Mouse (Mus musculus): ENCODE results near the gene Cbfa2t3.

Gene Cbfa2t3

DNA sequence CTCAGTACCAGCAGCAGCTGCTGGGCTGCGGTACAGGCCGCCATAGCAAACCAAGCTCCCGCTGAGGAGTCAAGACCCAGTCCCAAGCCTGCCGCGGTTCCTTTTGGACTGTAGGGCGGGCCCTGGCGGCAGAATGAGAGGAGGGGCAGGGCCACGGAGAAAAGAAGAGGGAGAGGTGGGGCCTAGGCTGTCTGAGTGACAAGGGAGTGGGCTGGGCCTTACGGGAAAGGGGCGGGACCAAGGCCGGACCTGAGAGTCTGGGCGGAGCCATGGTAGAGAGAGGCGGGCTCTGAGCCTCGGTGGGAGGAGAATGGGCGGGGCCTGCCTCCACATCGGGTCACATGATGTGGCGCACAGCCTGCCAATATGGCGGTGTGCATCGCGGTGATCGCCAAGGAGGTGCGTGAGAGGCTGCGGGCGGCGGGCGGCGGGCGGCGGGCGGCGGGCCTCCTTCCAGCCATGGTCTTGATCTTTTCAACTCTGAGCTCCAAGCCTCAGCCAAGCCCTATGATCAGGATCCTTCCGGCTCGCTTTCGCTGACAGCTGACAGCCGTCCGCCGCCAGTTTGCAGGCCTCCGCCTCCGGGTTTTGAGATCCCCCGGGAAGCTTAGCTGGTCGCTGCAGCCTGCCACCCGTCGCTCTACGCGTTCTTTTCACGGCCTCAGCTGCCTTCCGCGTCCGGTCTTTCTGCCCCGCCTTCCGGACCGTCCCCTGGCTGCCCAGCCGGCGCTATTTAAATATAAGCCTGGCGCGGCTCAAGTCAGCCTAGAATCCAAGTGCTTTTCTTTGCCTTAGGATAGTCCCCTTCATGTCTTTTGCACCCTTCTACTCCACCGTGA is 87.4 kb downstream of the Cbfa2t3 start, which contains the start of the genes Galns and Trappc2l:
Gene Galns (minus strand): TSS at position 169 of the 839 bp plus-strand sequence.
Gene Trappc2l (plus strand): TSS at position 346 of the 839 bp plus-strand sequence.
- peak; percentile 98 for DNase-seq (ENCODE audit: low read depth, low spot score)

DNA sequence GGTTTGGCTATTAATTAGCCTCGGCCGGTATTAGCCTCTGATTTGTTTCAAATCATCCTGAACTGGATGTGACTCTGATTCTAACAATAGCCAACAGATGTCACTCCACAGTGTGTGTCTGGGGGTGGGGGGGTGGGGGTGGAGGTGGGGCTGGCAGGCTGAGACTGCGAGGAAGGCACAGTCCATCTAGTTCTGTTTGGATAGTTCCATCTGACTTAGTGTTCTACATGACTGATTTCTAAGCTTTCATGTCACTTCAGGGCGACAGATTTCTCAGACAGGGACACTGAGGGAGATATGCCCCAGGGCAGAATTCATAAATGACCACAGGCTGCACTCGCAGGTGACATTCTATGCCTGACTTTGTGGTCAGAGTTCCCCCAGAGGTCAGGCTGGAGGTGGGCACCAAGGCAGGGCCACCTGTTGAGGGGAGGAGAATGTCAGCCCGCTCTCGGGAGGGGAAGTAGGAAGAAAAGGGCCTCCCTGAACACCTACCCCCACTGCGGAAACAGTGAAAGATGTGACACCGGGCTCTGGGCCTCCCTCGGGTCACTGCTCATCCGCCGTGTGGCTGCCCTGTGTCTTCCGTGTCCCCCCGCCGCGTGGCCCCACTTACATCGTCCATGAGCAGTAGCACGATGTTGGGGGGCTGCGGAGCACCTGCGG is 88.2 kb downstream of the Cbfa2t3 start:
- no peak for DNase-seq (ENCODE audit: low read depth, low spot score)

DNA sequence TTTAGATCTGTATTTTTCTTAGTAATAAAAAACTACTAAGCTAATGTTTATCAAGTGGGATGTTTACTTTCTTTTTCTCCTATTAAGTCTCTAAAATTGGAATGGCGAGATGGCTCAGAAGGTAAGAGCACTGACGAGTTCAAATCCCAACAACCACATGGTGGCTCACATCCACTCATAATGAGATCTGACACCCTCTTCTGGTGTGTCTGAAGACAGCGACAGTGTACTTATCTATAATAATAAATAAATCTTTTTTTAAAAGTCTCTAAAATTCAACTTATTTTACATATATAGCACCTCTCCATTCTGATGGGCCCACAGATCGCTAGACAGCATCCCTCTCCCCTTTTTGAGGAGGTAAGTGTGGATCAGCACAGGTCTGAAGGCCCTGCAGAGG is 88.7 kb downstream of the Cbfa2t3 start:
- no peak for DNase-seq (ENCODE audit: low read depth, low spot score)

DNA sequence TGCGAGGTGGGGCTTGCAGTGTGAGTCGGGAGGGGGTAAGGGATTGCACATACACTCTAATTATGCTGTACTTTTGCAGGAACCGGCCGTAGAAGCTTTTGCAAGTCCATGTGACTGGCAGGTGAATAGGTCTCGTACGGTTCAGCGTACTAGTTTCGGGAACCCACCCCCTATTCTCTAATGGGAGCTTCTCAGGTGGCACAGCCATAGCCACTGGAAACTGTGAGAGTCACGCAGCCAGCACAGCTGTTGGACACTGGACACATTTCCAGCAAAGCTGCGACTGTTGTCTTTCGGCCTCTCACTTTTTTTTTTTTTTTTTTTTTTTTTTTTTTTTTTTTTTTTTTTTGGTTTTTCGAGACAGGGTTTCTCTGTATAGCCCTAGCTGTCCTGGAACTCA is 92.1 kb downstream of the Cbfa2t3 start:
- DNase-seq (ENCODE audit: low read depth, low spot score) = no peak

DNA sequence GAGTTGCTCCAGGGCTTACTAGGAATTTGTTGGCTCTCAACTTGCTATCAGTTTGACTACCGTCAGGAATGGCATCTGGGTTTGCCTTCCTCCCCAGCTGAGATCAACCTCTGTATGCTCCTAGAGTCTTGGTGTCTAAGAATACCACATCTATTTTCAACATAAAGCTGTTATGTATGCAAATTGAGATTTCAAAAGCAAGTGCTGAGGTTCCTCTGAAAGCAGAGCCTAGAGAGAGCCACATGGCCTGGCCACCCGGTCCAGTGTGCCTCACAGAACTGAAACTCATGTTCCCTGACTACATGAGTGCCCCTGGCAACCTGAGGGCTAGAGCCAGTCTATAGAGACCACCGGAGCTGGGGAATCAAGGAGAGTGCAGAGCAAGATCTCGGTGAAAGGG is 93.5 kb downstream of the Cbfa2t3 start:
- no peak for DNase-seq (ENCODE audit: low read depth, low spot score)

DNA sequence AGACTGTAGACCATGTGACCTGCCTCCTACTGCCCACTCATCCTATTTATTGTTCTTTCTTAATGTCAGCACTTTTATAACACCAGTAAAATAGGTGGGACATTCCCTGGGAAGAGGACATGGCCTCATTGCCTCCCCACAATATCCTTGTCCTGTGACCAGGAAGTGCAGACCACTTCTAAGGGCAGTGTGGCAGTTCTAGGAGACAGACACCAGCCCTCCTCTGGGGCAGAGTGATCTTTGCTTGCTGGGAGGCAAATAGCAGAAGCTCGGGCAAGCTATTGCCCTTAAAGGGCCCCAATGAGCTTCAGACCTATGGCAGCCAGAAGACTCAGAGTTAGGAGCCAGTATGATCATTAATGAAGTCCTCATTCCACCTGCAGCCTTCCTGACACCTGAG is 94.3 kb downstream of the Cbfa2t3 start:
- no peak for DNase-seq (ENCODE audit: low read depth, low spot score)

DNA sequence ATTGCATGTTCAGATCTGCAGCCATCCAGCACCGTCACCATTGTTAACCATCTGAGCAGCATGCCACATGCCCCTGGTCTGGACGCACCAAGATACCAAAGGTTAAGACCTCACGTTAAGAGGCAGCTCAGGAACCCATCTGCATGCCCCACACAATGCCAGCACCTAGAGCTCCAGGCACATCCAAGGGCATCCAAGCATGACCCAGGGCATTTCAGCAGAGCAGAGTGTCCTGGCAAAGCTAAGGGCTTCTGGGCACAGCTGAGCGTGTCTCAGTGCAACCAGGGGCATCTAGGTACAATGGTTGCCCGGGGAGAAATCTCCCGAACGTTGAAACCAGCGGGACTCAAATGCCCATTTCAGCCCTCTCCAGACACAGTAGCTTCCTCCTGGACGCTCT is 98.2 kb downstream of the Cbfa2t3 start:
- no peak for DNase-seq (ENCODE audit: low read depth, low spot score)

DNA sequence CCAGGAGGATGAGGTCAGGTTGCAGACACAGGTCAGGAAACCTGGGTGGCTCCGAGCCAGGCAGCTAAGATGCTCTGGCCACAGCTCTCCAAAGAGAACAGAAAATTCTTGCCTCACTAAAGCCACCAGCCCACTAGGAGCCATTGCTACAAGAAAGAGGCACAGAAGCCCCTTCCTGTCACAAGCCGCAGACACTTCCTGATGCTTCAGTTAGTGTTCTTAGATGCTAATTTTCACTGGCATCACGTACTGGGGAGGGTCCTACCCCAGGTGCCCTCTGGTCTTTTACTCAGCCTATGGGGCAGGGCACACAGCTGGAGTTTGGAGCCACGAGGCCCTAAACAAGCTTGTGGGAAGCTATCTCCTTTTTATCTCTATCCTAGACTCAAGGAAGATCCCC is 102.9 kb downstream of the Cbfa2t3 start:
- DNase-seq (ENCODE audit: low read depth, low spot score) = no peak

DNA sequence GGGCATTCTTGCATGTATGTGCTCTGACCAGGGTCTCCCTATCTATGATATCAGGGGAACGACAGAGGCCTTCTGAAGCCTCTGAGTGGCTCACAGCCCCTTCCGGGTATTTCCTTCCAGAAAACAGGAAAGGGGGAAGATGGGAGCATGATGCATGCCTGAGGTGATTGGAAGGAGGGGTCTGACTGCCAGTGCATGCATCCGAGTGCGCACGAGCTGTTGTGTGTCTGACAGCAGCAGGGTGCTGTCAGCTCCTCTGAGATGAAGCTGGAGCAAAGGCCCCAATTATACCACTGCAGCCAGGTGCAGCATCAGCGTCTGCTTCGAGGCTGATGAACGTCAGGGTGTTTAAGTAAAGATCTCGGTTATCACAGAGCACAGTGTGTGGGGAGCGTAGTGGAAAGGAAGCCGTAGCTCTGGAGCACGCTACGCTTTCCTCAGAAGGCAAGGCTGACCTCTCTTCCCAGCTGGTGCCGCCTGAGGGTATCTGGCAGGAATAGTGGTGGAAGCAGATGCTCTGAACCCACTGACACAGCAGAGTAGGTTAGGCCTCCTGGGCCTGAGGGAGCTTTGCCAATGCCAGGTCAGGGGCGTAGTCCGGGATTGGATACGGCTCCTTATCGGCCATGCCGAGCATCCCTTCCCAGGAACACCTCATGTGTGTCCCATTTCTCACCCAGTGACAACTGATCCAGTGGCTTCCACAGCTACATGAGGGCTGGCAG is 105.0 kb downstream of the Cbfa2t3 start:
- no peak for DNase-seq (ENCODE audit: low read depth, low spot score)

DNA sequence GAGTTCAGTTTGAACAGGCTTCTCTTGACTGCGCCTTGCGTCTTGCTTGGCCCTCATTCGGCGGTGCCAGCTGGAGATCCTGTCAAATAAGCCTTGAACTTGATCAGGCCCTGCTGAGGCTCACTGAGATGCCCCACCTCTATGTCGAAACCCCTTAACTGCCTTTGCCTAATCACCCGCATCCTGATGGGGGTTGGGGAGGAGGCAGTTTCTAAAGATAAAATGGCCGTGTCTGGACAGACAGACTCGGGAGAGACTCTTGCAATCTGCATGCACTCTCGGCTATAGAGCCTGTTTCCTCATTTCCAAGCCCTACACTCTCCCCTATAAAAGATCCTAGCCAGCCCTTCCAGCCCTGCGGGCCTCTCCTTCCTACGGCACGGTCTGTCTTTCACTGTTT is 105.7 kb downstream of the Cbfa2t3 start:
- no peak for DNase-seq (ENCODE audit: low read depth, low spot score)

DNA sequence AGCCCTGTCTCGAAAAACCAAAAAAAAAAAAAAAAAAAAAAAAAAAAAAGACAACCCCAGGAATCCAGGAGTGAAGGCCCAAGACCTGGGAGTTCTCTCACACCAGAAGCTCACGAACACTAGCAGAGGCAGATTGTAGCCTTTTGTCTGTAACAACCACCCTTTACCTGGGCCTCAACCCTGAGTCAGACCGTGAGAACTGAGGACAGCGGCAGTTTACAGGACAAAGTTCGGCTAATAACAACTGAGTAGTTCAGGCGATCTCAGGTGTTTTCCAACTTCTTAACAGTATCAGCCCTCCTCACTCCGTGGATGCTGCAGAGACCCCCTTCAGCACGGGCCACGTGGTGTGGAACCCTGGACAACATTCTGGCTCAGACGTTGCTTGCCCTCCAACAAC is 112.2 kb downstream of the Cbfa2t3 start:
- DNase-seq (ENCODE audit: low read depth, low spot score) = no peak

DNA sequence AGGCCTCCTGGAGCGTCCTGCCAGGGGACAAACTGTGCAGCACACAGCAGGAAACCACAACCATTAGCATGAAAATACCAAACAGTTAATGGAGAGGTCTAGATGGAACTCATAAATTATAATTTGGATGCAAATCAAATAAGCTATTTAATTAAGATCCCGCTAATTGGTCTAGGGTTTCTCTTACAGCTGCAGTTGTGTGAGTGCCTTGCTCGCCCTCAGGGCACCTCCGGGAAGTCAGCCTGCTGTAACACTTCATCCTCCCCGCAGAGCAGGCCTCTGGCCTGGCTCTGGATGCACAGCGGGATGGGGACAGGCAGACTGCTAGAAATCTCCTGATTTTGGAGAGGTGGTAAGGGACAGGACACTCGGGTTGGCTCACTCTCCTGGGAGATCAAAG is 112.7 kb downstream of the Cbfa2t3 start:
- DNase-seq (ENCODE audit: low read depth, low spot score) = no peak

DNA sequence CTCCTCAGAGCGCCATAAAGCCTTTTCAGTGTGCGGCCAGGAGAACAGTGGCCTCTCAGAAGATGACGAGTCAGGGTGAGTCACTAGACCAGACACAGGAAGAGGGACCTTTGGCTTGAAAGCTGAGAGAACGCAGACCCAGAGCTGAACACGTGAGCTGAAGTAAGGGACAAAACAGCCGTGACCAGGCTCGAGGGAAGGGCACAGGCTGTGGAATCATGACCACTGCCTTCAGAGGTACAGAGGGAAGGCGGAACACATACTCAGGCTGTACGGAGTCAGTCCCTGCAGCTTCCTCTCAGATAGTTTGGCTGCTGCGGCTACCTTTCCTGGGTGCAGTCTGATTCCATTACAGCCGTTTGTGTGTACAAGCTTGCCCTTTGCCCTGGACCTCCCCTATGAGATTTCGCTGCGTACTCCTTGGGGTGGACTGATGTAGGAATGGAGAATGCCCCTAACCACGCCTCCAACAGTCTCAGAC is 113.5 kb downstream of the Cbfa2t3 start:
- DNase-seq (ENCODE audit: low read depth, low spot score) = no peak

DNA sequence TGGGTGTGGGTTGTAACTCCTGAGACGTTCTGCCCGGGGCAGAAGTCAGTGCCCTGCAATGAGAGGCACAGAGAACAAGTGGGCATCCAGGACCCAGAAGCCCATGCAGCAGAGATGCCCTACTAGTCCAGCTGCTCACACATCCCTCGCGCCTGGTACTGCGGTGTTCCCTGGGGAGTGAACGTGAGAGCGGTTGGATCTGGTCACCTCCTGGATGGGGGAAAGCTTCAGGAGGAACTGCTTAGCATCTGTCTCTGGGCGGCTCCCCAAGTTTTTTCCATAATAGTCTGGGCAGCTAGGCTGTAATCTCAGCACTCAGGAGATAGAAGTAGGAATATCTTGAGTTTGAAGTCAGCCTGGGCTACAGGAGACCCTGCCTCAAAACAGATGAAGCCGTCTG is 113.9 kb downstream of the Cbfa2t3 start:
- DNase-seq (ENCODE audit: low read depth, low spot score) = no peak

DNA sequence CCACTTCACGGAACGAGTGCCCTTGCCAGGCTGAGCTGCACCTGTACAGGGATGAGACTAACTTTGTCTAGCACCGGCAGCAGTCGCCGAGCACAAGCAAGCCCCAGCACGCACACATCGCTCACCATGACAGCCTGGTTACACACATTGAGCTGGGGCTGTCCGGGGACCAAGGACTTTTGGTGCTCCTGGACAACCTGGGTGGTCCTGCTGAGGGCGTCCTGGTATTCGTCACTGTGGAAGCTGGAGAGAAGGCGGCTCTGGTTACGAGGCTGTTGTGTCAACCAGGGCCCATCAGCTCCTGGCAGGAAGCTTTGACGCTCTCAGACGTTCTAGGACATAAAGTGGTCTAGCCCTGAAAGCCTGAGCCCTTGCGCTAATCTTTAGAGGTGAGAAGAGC is 118.0 kb downstream of the Cbfa2t3 start:
- DNase-seq (ENCODE audit: low read depth, low spot score) = no peak

DNA sequence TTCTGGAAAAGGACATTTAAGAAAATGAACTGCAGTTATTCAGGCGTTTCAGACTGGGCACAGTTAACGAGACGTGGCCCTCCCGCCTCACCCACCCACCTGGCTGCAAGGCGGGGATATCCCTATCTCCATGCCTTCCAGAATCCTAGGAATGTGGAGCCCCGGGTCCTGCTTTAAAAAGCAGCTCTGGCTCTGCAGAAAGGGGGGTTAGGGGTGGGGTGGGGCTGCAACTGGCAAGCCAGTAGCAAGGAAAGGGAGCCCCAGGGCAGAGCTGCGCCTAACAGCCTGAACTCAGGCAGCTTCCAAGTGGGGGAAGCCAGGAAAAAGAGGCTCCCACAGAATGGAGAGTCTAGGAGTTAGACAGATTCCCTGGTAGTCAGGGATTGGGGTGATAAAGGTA is 119.7 kb downstream of the Cbfa2t3 start:
- DNase-seq (ENCODE audit: low read depth, low spot score) = no peak

DNA sequence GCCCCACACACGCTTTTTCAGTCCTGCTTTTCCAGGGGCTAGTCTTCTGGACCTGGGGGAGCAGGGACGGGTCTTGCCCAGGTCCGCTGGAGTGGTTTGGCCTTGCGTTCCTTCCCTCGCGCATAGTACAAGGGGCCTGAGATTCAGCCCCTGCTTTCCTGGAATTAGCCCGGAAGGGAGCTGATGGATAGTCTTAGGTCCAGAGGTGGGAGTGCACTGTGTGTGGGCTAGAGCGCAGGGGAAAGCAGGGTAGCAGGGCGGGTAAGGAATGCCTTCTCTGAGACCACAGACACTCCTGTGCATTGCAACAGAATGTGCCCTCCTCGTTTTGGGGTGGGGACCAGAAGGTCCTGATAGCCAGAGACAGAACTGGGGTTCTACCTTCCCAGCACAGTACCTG is 121.8 kb downstream of the Cbfa2t3 start:
- DNase-seq (ENCODE audit: low read depth, low spot score) = no peak

DNA sequence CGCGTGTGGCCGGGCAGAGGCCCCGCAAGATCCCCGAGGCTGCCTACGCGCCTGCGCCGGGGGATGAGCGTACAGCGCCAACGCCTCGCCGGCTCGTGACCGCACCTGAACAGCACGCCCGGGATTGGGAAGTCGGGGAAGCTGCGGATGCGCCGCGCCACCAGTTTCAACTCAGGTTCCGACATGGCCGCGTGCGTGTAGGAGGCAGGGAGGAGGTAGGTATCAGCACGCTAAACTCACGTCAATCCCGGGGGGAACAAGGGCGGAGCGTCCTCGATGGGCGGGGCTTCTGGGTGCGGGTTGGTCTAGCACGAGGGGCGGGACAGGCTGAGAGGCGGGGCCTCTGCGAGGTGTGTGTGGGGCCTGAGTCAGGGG is 122.3 kb downstream of the Cbfa2t3 start, which contains the start of gene Aprt:
Gene Aprt (minus strand): TSS at position 262 of the 375 bp plus-strand sequence.
- peak; percentile 84 for DNase-seq (ENCODE audit: low read depth, low spot score)

DNA sequence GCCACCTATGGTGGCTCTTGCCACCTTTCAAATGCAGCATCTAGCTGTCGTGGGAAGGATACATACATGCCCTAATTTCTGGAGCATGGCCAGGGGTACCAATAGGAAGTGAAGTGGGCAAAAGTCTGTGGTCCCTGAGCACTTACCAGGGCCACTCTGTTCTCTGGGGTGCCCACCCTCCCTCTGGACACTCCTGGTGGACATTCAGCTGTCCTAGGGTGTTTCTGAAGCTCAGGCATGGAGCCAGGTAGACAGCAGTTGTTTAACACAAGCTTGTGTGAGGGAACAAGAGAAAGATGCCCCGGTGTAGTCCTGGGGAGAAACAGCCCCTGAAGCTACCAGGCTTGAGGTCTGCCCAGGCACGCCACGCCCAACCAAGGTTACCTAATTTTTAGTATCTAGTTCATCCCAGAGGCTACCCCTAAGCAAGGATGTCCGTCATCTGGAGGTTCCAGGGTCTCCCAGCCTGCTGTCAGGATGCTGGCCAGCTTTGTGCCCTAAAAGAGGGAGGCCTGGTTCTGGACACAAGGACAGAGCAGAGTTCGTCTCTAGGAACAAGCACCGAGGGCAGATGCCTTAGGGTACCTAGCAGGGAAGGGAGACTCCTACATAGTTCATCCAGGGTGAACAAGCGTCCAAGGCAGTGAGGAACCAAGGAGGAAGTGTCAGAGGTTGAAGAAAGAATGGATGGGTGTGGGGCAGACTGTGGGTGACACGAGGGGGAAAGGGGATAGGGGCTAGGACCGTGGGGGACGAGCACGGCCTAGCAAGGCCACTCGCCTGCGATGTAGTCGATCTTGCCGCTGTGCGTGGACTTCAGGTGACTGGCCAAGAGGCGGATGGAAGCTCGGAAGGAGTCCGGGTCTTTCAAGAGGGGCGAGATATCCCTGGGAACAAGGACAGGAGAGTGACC is 122.9 kb downstream of the Cbfa2t3 start:
- DNase-seq (ENCODE audit: low read depth, low spot score) = no peak

DNA sequence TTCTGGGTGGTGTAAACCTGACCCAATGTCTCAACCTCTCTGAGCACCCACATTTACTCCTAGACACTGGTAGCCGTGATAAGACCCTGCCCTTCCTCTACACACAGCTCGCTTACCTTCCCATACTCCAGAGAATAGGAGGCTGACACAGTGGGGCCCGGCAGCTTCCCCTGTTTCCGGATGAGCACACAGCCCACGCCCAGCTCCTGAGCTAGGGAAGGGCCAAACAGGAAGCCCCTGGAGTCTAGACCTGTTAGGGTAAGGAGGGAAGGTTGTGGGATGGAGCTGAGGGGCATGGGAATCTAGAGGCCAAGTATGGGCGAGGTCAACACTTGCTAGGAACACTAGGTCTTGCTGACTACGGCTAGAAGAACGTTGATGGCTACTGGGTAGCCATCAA is 123.6 kb downstream of the Cbfa2t3 start:
- DNase-seq (ENCODE audit: low read depth, low spot score) = no peak
